Mouse (Mus musculus): Measurements from ENCODE around the gene Tbc1d16.

The Tbc1d16 gene

DNA sequence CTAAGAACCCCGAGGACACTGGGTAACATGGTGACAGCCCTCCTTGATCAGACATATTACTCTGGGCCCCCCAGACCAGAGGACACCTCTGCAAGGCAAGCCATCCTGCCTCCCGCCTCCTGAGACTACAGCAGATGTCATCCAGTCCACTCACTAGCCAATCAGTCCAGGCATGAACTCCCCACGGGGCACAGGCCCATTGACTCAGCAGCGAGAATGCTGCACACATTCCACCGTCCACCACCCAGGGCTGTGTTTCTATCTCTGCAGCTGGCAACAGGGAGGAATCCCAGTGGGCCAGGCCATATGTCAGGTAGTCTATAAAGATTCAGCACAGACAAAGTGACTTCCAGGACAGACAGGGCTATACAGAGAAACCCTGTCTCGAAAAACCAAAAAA, 20.3 kb downstream of the Tbc1d16 start:
- no peak for DNase-seq (ENCODE audit: low spot score)

DNA sequence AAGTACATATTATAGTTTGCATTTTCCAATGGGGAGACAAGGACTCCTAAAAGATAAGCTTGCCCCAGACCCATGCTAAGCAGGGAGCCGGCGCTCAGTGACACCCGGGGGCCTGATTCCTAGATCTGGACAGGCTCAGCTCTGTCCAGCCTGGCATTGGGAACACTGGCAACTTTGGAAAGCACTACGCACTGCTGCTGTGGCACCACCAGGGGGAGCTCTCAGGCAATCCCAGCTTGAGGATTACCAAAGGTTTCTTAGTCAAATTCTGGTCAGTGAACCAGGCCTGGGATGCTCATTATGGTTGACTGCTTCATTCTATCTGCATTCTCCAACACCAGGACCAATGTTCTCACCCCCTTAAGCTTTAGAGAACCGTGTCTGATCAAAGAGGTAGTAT, 21.7 kb downstream of the Tbc1d16 start:
- DNase-seq (ENCODE audit: low spot score) = no peak

DNA sequence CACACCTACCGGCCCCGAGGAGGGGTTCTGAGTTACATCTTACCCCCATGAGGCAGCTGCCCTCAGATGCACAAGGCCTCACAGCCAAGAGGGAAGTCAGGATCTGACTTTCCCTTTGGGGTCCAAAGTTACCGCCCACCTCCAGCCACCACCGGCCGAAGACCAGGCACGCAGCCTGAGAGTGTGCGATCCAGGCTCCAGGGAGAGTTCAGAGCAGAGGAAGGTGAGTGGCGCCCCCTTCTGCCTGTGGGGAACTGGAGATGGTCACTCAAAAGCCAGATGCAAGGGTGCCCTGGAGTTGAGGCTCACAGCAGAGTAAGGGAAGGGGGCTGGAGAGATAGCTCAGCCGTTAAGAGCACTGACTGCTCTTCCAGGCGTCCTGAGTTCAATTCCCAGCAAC, 22.6 kb downstream of the Tbc1d16 start:
- DNase-seq (ENCODE audit: low spot score) = no peak

DNA sequence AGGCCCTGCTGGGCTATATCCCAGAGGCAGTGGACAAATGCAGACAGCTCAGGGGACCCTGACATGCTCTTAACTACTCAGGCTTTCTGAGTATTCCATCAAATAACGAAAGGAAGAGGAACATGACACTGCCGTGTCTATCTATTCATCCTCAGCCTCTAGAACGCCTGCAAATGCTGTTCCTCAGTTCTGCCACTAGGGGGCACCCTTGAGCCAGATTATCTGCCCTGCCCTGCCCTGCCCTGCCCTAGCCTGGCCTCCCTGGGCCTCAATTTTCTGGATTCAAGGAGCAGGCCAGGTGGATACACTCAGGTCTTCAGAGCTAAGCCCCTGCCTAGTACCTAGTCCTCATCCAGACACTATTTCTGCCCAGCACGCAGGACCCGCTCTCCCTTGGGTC, 24.9 kb downstream of the Tbc1d16 start:
- DNase-seq (ENCODE audit: low spot score) = no peak

DNA sequence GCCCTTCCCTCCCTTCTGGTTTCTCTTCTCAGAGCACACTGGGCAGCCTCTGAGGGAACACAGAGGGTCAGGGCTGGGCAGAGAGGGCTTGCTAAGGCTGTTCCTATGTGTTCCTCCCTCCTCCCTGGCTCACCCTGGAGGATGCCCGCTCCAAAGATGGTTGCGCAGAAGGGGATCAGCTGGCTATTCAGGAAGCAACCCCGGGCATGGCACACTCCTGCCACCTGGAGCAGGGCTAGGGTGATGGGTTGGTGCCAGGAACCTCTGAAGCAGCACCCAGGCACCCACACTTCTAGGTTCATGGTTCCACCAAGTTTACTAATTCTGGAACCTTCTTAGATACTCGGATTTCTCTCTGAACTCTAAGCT, 29.1 kb downstream of the Tbc1d16 start:
- no peak for DNase-seq (ENCODE audit: low spot score)

DNA sequence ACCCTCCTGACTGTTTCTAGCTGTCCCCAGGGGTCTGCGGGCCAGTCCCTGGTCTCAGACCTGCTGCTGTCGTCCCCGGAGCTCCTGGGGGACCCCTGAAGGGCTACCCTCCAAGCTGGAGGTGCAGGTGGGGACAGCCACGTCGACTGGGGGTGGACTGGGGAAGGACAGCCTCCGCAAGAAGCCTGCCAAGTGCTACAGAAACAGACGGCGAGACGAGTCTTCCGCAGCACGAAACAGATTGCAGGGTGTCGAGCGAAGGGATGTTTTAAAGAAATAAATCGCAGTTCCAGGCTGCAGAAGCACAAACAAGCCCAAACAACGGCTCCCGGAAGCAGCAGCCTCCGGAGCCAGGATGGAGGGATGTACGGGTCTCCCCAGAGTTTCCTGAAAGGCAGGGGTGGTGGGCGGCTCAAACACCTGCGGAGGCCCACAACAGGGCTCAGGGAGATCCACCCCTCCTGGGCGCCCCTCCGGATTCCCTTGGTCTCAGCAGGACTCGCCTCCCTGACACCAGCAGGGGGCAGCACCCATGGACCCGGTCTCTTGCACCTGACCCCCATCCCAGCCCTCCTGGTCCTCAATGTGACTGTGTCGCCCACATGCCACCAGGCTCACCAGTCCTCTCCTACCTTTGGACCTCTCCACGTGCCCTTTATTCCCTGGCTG, 29.6 kb downstream of the Tbc1d16 start:
- peak; percentile 68 for DNase-seq (ENCODE audit: low spot score)

DNA sequence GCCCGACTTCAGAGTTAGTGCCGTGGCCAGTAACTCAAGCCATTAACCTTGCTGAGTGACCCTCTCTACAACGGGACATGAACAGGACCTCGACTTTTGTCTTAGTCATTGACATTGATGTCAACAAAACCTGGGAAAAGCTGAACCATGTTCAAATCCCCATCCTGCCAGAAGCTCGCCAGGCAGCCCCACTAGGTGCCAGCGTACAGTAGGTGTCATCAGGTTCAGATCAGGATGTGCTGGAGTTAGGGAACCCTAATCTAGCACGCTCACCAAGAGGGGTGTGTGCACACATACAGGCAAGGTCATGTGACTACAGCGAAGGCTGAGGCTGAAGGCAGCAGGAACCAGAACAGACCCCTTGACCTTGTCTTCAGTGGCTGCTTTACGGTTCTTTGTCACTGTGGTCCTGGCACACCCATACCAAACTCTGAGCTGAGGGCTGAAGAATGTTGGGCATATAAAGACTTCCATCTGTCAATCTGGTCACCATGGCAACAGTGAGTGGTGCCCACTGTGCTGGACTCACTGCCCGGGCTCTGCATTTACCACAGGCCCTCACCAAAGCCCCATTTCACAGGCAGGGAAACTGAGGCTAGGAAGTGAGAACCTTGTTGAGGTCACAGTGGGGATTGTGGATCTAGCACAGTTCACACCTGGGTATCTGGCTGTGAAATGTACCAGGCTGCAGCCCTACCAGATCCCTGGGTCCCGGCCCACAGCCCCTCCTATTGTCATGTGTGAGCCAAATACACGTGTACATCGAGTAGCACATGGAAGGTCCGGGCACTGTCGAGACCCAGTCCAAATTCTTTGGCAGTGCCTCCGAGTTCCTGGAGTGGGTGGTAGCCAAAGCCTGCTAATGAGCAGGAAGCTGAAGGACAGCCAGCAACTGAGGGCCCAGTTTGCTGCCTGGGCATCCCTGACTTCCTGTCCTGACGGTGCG, 30.4 kb downstream of the Tbc1d16 start:
- DNase-seq (ENCODE audit: low spot score) = no peak

DNA sequence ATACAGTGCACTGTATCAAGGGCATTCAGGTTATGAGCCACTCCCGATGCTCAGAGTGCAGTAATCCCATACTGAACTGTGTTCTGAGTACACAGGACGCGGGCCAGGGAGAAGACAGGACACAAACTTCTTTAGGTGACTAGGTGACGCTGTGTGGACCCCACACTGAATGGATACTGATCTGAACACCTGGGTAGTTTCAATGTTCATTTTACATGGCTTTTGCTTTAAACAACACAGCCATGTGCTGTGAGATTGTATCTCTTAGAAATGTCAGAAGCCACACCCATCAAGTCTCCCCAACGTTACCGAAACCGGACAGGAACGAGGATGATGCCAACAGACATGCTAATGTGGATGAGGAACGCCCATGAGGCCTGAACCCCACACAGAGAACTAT, 35.7 kb downstream of the Tbc1d16 start:
- DNase-seq (ENCODE audit: low spot score) = no peak

DNA sequence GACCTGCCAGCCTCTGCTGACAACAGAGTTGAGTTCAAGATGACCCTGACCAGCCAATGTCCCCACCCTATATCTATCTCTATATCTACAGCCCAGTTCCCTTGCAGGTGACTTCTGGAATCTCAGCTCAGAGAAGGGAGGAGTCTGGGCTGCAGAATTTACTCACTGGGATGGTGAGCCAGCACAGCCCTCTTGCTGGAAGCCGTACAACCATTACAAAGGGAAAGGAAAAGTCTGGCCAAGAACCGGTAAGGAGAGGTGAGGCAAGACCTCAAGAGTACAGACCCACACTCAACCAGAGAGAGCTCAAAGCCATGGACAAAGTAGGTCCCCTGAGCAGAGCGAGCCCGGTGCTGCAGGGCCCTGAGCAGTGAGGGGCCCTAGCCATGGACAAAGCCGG, 36.1 kb downstream of the Tbc1d16 start:
- DNase-seq (ENCODE audit: low spot score) = no peak

DNA sequence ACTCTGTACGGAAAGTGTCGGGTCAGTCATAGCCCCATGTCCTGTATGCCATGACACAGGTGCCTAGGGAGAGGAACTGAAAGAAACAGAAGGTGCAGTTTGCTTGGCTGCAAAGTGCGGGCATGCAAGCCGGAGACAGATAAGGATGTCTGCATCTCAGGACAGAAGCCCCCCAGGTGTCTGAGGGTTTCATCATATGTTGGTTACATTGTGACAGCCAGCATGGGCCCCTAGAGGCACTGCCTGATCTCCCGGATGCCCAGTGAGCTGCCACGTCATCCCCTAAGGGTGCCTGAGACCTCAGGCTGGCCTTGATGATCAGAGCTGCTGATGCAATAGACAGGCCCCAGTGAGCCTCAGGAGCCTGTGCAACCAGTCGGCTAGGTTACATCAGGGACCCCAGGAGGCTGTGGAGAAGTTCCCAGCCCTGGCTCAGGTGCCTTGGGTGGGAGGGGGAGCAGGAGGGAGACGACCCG, 36.7 kb downstream of the Tbc1d16 start:
- DNase-seq (ENCODE audit: low spot score) = no peak

DNA sequence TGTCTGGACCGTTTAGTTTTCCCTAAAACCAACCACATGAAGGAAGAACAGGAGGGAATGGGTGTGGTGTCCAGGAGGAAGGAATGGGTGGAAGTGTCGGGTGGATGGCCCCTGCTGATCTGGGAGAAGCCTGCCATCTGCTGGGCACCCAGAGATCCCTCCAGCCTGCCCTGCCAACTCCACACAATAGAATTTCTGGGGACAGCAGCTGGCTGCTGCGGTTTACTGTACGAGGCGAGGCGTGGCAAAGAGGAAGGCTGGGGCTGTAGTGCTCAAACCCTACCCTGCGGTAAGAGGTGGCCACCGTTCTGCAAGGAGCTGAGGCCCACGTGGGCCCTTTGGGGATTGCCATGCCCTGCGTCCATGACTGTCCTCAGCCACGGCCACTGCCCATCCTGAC, 37.8 kb downstream of the Tbc1d16 start:
- no peak for DNase-seq (ENCODE audit: low spot score)

DNA sequence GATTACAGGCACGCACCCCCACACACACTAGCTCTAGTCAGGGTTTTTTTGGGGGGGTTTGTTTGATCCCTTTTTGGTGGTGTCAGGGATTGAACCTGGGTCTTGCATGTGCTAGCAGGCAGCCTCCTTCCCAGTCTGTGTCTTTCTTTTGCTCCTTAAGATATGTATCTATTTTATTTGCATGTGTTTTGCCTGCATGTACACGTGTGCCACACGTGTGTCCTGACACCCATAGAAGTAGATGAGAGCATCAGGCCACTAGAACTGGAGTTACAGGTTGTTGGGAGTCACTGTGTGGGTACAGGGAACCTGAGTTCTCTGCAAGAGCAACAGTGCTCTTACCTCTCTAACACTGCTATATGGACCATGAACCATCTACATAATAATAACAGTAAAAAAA, 39.0 kb downstream of the Tbc1d16 start:
- no peak for DNase-seq (ENCODE audit: low spot score)

DNA sequence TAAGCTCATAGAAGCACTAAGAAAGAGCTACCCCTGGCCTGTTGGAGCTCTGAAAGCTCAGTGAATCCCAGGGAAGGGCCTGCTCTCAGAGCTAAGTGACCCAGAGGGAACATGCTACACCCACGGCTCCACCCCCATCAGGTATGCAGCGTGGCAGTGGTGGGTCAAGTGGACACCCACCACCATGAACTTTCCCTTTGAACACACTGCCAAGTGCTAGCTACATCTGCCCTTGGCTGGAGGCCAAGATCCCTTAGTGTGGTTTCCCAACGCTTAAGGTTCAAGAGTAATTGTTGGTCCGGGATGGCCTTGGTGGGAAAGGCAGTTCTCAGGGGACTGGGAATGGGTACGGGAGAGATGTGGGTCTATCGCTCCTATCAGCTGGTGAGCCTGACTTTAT, 39.9 kb downstream of the Tbc1d16 start:
- no peak for DNase-seq (ENCODE audit: low spot score)

DNA sequence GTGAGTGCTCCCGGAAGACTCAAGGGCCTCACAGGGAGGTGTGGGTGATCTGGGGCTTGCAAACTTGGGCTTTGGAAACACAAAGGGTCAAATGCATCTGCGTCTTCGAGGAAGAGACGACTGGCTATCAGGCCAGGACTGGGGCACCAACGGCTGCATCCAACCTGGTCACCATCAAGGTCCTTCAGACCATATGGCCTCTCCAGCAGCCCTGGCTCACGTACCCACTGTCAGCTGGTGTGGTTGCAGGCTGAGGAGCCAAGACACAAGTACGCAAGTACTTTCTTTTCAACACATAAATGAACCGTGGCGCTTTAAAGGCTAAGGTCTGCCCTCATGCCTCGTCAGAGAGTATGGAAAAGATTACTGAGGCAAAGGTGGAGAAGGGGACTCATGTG, 40.5 kb downstream of the Tbc1d16 start:
- DNase-seq (ENCODE audit: low spot score) = no peak

DNA sequence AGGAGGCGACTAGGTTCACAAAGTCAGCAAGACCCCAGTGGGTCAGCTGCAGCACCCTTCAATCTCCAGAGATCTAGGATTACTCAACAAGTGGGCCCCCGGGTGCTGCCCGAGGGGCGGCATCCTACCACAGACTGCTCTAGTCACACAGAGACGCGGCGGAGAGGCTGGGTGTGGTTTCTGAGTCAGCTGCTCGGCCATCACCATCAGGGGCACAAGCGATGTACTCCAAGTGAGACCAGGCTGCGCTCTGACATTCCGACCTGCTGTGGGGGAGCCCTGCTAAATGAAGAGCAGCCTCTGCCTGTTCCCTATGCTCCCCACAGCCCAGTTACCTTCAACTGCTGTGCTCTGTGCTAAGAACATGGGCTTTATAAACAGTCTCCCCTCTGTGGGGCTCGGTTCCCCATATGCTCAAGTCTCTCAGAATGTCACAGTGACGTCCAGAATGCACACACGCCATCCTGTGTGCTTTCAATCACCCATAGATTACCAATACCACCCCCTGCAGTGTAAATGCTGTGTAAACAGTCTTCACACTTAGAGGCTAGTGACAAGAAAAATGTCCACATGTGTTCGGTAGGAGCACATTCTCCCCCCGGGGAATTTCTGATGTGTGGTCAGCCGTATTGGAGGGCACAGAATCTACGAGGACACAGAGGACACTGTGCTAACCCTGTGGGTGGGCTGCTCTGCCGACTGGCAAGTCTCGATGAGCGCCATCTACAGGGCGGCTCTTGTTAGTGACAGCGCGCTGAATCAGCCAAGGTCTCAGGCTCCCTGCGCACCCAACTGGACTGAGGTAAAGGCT, 41.1 kb downstream of the Tbc1d16 start:
- peak; percentile 62 for DNase-seq (ENCODE audit: low spot score)

DNA sequence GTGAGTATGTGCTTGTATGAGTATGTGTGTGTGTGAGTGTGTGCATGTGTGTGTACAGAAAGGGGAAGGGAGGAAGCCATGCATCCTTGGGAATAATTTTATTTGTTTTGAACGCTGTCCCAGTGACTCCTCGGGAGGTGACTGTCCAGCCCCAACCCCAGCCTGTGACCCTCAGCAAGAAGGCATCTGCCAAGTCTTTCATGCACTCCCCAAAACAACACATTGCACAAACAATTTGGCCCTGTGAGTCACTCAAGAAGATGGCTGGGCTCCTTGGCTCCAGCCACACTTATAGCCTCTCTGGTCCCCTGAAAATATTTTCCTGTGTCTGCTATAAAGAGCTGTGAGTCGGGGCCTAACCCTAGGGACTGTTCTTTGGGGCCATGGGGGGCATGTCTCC, 41.9 kb downstream of the Tbc1d16 start:
- DNase-seq (ENCODE audit: low spot score) = no peak

DNA sequence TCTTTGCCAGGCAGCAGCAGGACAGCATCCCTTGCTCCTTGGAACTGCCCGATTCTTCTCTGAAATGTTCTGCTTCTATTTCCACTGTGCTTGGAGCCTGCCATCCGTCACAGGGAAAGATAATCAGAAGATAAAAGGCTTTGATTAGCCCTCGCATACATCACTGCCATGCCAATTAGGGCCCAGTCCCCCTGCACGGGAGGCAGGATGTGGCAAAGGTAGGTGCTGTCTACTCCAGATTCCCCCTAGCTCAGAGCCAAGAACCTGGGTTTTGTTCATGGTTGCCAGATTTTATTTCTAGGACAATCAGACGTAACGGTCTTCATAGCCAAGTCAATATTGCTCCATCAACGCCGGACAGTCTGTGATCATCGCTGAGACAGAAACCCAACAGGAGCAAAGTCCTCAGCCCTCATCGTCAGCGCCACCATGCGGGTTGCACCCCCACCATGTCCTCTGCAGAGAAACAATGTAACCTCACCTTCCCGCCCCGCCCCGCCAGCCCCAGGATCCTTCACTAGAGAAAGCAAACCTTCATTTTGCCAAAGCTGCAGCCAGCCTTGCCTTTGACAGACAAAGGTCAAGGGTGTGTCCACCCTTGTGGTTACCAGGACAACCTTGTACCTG, 44.5 kb downstream of the Tbc1d16 start:
- DNase-seq (ENCODE audit: low spot score) = peak; percentile 54

DNA sequence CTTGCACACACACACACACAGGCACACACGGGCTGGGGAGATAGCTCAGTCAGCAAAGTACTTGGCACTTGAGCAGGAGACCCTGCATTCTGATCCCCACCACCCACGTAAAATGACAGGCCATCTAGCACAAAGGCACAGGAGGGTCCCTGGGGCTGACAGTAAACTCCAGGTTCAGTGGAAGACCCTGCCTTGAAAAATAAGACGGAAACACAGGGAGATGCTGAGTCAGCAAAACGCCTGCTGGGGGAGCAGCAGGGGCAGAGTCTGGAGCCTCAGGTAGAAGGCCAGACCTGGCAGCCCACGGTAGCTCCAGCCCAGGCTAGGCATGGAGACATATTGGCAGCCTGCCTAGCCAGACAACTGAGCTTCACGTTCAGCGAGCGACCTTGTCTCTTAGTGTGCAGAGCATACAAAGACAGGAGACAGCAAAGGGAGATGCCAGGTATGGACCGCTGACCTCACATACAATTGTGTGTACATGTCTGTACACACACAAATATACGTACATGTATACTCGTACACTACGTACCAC, 46.4 kb downstream of the Tbc1d16 start:
- DNase-seq (ENCODE audit: low spot score) = no peak

DNA sequence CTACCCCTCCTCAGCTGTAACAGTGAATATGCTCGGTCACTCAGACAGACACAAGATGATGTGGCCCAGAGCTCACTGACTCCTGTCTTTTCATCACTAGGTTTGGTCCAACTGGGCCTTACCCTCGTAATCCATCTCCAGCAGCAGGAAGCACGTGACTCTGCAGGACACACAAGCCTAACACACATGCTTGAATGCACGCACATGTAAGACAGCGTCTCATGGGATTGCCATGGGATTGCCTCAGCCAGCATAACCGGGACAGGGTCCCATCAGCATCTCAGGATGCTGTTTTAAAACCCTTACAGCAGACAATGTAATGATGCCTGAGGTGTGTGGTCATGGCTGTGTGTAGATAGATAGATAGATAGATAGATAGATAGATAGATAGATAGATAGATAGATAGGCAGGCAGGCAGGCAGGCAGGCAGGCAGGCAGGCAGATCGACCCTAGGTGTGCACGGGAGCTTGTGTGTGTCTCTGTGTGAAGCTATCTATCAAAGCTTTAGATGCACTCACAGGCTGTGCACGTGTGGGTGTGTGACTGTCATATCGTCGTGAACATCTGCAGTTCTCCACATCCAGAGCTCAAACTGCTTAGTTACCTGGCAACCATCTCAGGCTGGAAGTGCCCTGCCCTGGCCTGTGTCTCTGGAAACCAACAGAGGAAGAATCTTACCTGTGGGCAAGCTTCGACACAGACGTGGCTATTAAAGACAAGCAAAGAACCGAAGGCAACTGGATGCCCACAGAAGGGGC, 47.3 kb downstream of the Tbc1d16 start:
- DNase-seq (ENCODE audit: low spot score) = no peak

DNA sequence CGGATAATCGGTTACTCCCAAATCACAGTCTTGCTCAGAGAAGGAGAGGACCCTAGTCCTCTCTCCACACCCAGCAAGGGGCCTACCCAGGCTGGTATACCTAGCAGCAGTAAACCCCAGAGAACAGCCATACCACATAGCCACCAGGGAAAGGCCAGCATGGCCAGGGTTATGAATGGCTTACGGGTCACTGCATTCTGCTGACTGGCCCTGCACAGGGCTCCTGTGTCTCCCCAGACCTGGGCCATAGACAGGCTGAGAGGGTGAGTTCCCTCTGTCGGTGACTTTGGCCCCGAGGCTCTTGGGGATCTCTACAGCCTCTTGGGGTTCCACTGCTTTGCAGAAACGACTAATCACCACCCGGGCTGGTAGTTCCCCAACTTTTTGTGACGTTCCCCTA, 50.0 kb downstream of the Tbc1d16 start:
- no peak for DNase-seq (ENCODE audit: low spot score)
